8 mouse cellular contexts compared by ENCODE assay signal in the genomic region with DNA sequence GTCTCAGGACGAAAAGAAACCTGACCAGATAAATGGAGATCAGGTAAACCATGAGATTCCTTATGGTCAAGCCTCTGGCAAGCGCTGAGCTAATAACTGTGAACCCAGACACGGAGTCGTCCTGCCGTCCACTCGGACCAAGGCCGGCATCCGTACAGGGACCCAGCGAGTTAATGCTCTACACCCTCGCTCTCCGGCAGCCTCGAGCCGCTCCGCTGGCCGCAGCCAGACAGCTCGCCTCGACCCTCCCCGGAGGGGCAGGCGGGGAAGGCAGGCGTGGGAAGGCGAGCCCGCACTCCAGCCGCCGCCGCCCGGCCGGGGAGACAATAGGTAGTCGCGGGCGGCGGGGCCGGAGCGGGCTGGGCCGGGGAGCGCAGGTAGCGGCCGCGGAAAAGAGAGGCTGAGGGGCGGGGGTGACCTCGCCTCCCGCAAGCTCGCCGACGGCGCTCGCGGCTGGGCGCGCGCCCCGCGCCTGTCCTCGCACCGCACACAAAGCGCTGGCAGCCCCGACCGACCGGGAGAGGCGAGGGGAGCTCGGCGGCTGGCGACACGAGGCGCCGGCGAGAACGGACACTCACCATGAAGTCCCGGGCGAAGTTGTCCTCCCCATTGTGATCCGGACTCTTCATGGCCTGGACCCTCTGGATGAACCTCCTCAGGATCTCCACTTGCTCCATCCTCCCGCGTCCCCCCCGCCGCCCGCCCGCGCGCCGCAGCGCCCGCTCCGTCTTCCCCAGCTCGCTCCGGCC. TPM values are rescaled to one million over a fixed set of nuclear protein-coding genes. Genes with fewer than 3 reads are reported as not detected.
DNase-seq lines count a peak whose midpoint lies in the region; ATAC-seq and TF ChIP-seq lines count a peak whose summit lies in the region.

No protein-coding gene starts in this region.

- ATAC-seq in neural tube, embryonic 11.5 days (ENCODE audit: insufficient read depth, low FRiP score, low TSS enrichment): peak; percentile 64
- ATAC-seq in embryonic facial prominence, embryonic 11.5 days (replicated peaks; ENCODE audit: insufficient number of reproducible peaks, low FRiP score, low TSS enrichment, low read depth): peak; percentile 44
- peak; percentile 6 for ATAC-seq in liver, embryonic 12.5 days
- ATAC-seq in neural tube, embryonic 14.5 days (ENCODE audit: low read depth): peak; percentile 62

- WGBS in neural tube, embryonic 11.5 days: under 1% methylated on average over 67 of the region's 84 CpGs
- WGBS in embryonic facial prominence, embryonic 11.5 days: under 1% methylated on average over 56 of the region's 84 CpGs
- under 1% methylated on average over 59 of the region's 84 CpGs for whole genome bisulfite sequencing in liver, embryonic 12.5 days (ENCODE audit: insufficient replicate concordance)
- WGBS in neural tube, embryonic 14.5 days: under 1% methylated on average over 63 of the region's 84 CpGs

- DNase-seq in neural tube, embryonic 11.5 days (ENCODE audit: low spot score): peak; percentile 74
- DNase-seq in neural tube, embryonic 10.5 days (ENCODE audit: extremely low spot score, low spot score): no peak
- DNase-seq in embryonic facial prominence, embryonic 11.5 days (ENCODE audit: low spot score): peak; percentile 52
- peak; percentile 39 to 69 for DNase-seq in heart, adult 9 months (ENCODE audit: low spot score in 2 of 2)
- DNase-seq in kidney, adult 8-10 months: peak; percentile 27 to 46

- H3K9me3 ChIP-seq in neural tube, embryonic 11.5 days (ENCODE audit: control insufficient read depth, low read length): no peaks in the 10 kb centered on the region
- no peaks in the 10 kb centered on the region for H3K9me3 ChIP-seq in embryonic facial prominence, embryonic 11.5 days (replicated peaks; ENCODE audit: control insufficient read depth, low read length)
- H3K9me3 ChIP-seq in liver, embryonic 12.5 days (replicated peaks): no peaks in the 10 kb centered on the region
- no peaks in the 10 kb centered on the region for H3K9me3 ChIP-seq in neural tube, embryonic 14.5 days (ENCODE audit: control insufficient read depth, low read length)

- no peak for TF ChIP-seq CTCF in testis, adult 2 months (IDR thresholded peaks at IDR 0.05; ENCODE audit: control insufficient read depth, insufficient read depth, insufficient replicate concordance, low read depth, low read length)

- H3K27me3 ChIP-seq in neural tube, embryonic 11.5 days (ENCODE audit: control insufficient read depth, insufficient read depth, low read length): no peaks in the 10 kb centered on the region
- H3K27me3 ChIP-seq in embryonic facial prominence, embryonic 11.5 days (ENCODE audit: control insufficient read depth, insufficient read depth, low read length): no peaks in the 10 kb centered on the region
- H3K27me3 ChIP-seq in liver, embryonic 12.5 days (replicated peaks): no peaks in the 10 kb centered on the region
- no peaks in the 10 kb centered on the region for H3K27me3 ChIP-seq in neural tube, embryonic 14.5 days (ENCODE audit: control insufficient read depth, insufficient read depth, low read length)
- H3K27me3 ChIP-seq in testis, adult 2 months (ENCODE audit: control insufficient read depth, insufficient read depth, low read length): no peaks in the 10 kb centered on the region

- 0 out of 2 replicates have a peak, but pooled peaks have one; percentile 25 for TF ChIP-seq POLR2A in testis, adult 2 months (IDR thresholded peaks at IDR 0.05; ENCODE audit: control insufficient read depth, low read depth, low read length)

- no peaks in the 10 kb centered on the region for H3K36me3 ChIP-seq in neural tube, embryonic 11.5 days (ENCODE audit: control insufficient read depth, insufficient read depth, low read length)
- no peaks in the 10 kb centered on the region for H3K36me3 ChIP-seq in embryonic facial prominence, embryonic 11.5 days (replicated peaks; ENCODE audit: control insufficient read depth, insufficient read depth, low read depth, low read length)
- H3K36me3 ChIP-seq in liver, embryonic 12.5 days: no peaks in the 10 kb centered on the region
- H3K36me3 ChIP-seq in neural tube, embryonic 14.5 days (ENCODE audit: control insufficient read depth, insufficient read depth, low read length): no peaks in the 10 kb centered on the region
- no peaks in the 10 kb centered on the region for H3K36me3 ChIP-seq in testis, adult 2 months (ENCODE audit: control insufficient read depth, insufficient read depth, low read length)

- peak overlapping the region; percentile 93 for H3K4me3 ChIP-seq in neural tube, embryonic 11.5 days (ENCODE audit: low read depth, low read length)
- peak overlapping the region; percentile 97 for H3K4me3 ChIP-seq in embryonic facial prominence, embryonic 11.5 days (ENCODE audit: low read depth, low read length)
- H3K4me3 ChIP-seq in liver, embryonic 12.5 days: peak overlapping the region; percentile 87
- H3K4me3 ChIP-seq in neural tube, embryonic 14.5 days (ENCODE audit: low read depth, low read length): peak overlapping the region; percentile 96
- peak overlapping the region; percentile 89 for H3K4me3 ChIP-seq in testis, adult 2 months (ENCODE audit: control insufficient read depth, low read depth, low read length)

- H3K9ac ChIP-seq in neural tube, embryonic 11.5 days (ENCODE audit: low read length): peak overlapping the region; percentile 98
- peak overlapping the region; percentile 97 for H3K9ac ChIP-seq in embryonic facial prominence, embryonic 11.5 days (replicated peaks; ENCODE audit: low read length)
- peak overlapping the region; percentile 95 for H3K9ac ChIP-seq in liver, embryonic 12.5 days
- peak overlapping the region; percentile 99 for H3K9ac ChIP-seq in neural tube, embryonic 14.5 days (replicated peaks; ENCODE audit: low read depth, low read length)

- H3K4me1 ChIP-seq in neural tube, embryonic 11.5 days (ENCODE audit: control insufficient read depth, insufficient read depth, low read length): peaks cover 5% of the 10 kb centered on the region; the same call in 1 of the 2 replicates
- no peaks in the 10 kb centered on the region; the same call in 1 of the 2 replicates for H3K4me1 ChIP-seq in embryonic facial prominence, embryonic 11.5 days (ENCODE audit: control insufficient read depth, insufficient read depth, low read length)
- peaks cover 36% of the 10 kb centered on the region for H3K4me1 ChIP-seq in liver, embryonic 12.5 days
- peaks cover 7% of the 10 kb centered on the region; the same call in 1 of the 2 replicates for H3K4me1 ChIP-seq in neural tube, embryonic 14.5 days (ENCODE audit: control insufficient read depth, insufficient read depth, low read length)
- peaks cover 8% of the 10 kb centered on the region for H3K4me1 ChIP-seq in testis, adult 2 months (ENCODE audit: control insufficient read depth, insufficient read depth, low read length)

- peak overlapping the region; percentile 100 for H3K27ac ChIP-seq in neural tube, embryonic 11.5 days (ENCODE audit: low read depth, low read length)
- peak overlapping the region; percentile 99 for H3K27ac ChIP-seq in embryonic facial prominence, embryonic 11.5 days (replicated peaks; ENCODE audit: low read depth, low read length)
- peak overlapping the region; percentile 98 for H3K27ac ChIP-seq in liver, embryonic 12.5 days
- peak overlapping the region; percentile 99 for H3K27ac ChIP-seq in neural tube, embryonic 14.5 days (ENCODE audit: low read depth, low read length)
- peak overlapping the region; percentile 81 for H3K27ac ChIP-seq in testis, adult 2 months (ENCODE audit: control insufficient read depth, insufficient read depth, low read depth, low read length)

- peak overlapping the region; percentile 38 for H3K4me2 ChIP-seq in neural tube, embryonic 11.5 days (ENCODE audit: low read depth)
- H3K4me2 ChIP-seq in embryonic facial prominence, embryonic 11.5 days (ENCODE audit: low read depth, low read length): peak overlapping the region; percentile 49
- H3K4me2 ChIP-seq in liver, embryonic 12.5 days: peak overlapping the region; percentile 76
- peak overlapping the region; percentile 44 for H3K4me2 ChIP-seq in neural tube, embryonic 14.5 days (ENCODE audit: low read depth, low read length)

RNA-seq across cellular contexts. Expression of a gene that starts 0.5 kb away (rescaled TPM):
- polyA plus RNA-seq in neural tube, embryonic 11.5 days (2014; fragmentation: Nextera tagmentation; extraction: Ambion mirVana): 23.6 and 25.9 TPM in 2 replicates
- polyA plus RNA-seq in embryonic facial prominence, embryonic 11.5 days (2014; fragmentation: Nextera tagmentation; extraction: Ambion mirVana): 25.9 and 27.6 TPM in 2 replicates
- polyA plus RNA-seq in liver, embryonic 12.5 days (2016; fragmentation: Nextera tagmentation; extraction: Ambion mirVana): 16.9 and 17.1 TPM in 2 replicates
- 29.7 and 30.5 TPM in 2 replicates for polyA plus RNA-seq in neural tube, embryonic 14.5 days (2014; fragmentation: Nextera tagmentation; extraction: Ambion mirVana)
- 12.5 and 16.2 TPM in 2 replicates for polyA plus RNA-seq in testis, adult 2 months (2012; rRNA removed)

Comparison
In these comparisons a context has a peak if more than half of its experiments do, and no peak if none do; other contexts are left out.
1. ATAC-seq: peak in every context shown above with its lines; median percentile 64 in neural tube, embryonic 11.5 days; 62 in neural tube, embryonic 14.5 days; 44 in embryonic facial prominence, embryonic 11.5 days; 6 in liver, embryonic 12.5 days.